Mouse (Mus musculus): ENCODE data around the gene Entpd8. TPM values are rescaled to one million over a fixed set of nuclear protein-coding genes. Genes with fewer than 3 reads are reported as not detected.

The Entpd8 gene
- polyA plus RNA-seq, 1 experiment from 2014 or later: 0.27 TPM

DNA sequence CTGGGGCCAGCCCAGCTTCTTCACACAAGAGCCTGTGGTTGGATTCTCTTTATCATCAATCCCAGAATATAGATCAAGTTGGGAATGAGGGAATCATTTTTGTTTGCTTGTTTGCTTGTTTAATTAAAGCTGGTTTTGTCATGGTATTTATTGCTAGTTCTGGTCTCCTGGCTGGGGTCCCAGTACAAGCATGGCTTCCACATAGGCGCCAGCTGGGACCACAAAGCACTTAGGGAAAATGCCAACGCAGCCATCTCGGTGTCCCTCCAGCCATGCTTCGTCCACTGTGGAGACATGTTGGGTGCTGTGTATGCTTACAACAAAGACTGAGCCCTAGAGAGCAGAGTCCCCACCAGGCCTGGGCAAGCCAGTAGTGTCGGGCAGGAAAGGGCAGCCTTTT lies 5.5 kb downstream of the Entpd8 start:
- Histone ChIP-seq H3K27ac (ENCODE audit: low read depth, low read length) (no peak overlapping the region), H3K27me3 (ENCODE audit: control insufficient read depth, insufficient read depth, low read length) (no peaks in the 10 kb centered on the region), H3K9ac (replicated peaks; ENCODE audit: low read depth, low read length) (no peak overlapping the region), H3K4me3 (ENCODE audit: low read depth, low read length) (no peak overlapping the region), H3K36me3 (ENCODE audit: control insufficient read depth, insufficient read depth, low read length) (no peaks in the 10 kb centered on the region), H3K4me2 (ENCODE audit: low read depth, low read length) (no peak overlapping the region), H3K4me1 (ENCODE audit: control insufficient read depth, insufficient read depth, low read length) (no peaks in the 10 kb centered on the region), H3K9me3 (ENCODE audit: control insufficient read depth, low read length) (no peaks in the 10 kb centered on the region)
- 82% methylated on average over 5 of the region's 5 CpGs for WGBS
- no peak for ATAC-seq (ENCODE audit: low read depth)

DNA sequence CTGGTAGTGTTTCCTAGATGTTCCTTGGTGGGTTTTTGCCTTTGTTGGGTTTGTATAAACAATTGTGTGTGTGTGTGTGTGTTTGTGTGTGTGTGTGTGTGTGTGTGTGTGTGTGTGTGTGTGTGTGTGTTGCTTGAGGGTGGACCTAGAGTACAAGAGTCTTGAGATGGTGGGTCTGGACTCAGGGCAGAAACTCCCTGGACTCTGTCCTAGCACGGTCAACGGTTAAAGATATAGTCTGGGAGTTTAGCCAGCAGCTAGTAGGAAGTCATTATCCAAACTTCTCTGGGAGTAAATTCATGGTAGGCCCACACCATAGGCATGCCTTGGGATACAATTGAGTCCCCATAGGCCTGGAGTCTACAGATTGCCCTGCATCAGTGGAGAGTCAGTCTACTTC lies 7.7 kb downstream of the Entpd8 start:
- Histone ChIP-seq H3K36me3 (ENCODE audit: control insufficient read depth, insufficient read depth, low read length) (no peaks in the 10 kb centered on the region), H3K4me1 (ENCODE audit: control insufficient read depth, insufficient read depth, low read length) (no peaks in the 10 kb centered on the region), H3K27ac (ENCODE audit: low read depth, low read length) (no peak overlapping the region), H3K9me3 (ENCODE audit: control insufficient read depth, low read length) (no peaks in the 10 kb centered on the region), H3K4me2 (ENCODE audit: low read depth, low read length) (no peak overlapping the region), H3K4me3 (ENCODE audit: low read depth, low read length) (no peak overlapping the region), H3K27me3 (ENCODE audit: control insufficient read depth, insufficient read depth, low read length) (no peaks in the 10 kb centered on the region), H3K9ac (replicated peaks; ENCODE audit: low read depth, low read length) (no peak overlapping the region)
- 95% methylated on average over 2 of the region's 2 CpGs for WGBS
- ATAC-seq (ENCODE audit: low read depth): no peak

- H3K36me3 ChIP-seq (ENCODE audit: control insufficient read depth, insufficient read depth, low read length): no peaks in the 10 kb centered on the region
- no peak for ATAC-seq (ENCODE audit: low read depth)
- no peaks in the 10 kb centered on the region for H3K27me3 ChIP-seq (ENCODE audit: control insufficient read depth, insufficient read depth, low read length)
- no peaks in the 10 kb centered on the region for H3K4me1 ChIP-seq (ENCODE audit: control insufficient read depth, insufficient read depth, low read length)
- 95% methylated on average over 3 of the region's 3 CpGs for WGBS
- no peak overlapping the region for H3K4me2 ChIP-seq (ENCODE audit: low read depth, low read length)
- no peak overlapping the region for H3K4me3 ChIP-seq (ENCODE audit: low read depth, low read length)
- no peaks in the 10 kb centered on the region for H3K9me3 ChIP-seq (ENCODE audit: control insufficient read depth, low read length)
- no peak overlapping the region for H3K27ac ChIP-seq (ENCODE audit: low read depth, low read length)
- H3K9ac ChIP-seq (replicated peaks; ENCODE audit: low read depth, low read length): no peak overlapping the region
Observed at GRCm38 (mm10) chr2:25088636-25089035, 8.5 kb downstream of the Entpd8 start.

DNA sequence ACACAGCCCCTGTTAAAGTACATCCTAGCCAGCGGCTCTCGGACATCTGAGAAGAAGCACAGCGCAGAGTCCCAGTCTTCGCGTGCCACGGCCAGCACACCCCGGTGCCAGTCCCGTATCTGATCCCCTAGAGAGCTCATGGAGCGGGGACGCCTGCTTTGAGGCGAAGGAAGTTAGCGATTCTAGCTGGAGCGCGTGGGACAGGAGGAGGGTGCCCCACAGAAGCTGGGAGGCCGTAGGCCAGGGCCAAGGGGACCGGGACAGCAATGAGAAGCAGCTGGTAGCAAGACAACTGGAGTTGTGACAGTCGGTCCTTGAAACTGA lies 14.6 kb downstream of the Entpd8 start:
- Histone ChIP-seq H3K9ac (replicated peaks; ENCODE audit: low read depth, low read length) (no peak overlapping the region), H3K9me3 (ENCODE audit: control insufficient read depth, low read length) (no peaks in the 10 kb centered on the region), H3K4me1 (ENCODE audit: control insufficient read depth, insufficient read depth, low read length) (0 out of 2 replicates have a peak, but pooled peaks cover 2% of the 10 kb centered on the region), H3K4me2 (ENCODE audit: low read depth, low read length) (no peak overlapping the region), H3K27ac (ENCODE audit: low read depth, low read length) (no peak overlapping the region), H3K27me3 (ENCODE audit: control insufficient read depth, insufficient read depth, low read length) (no peaks in the 10 kb centered on the region), H3K36me3 (ENCODE audit: control insufficient read depth, insufficient read depth, low read length) (no peaks in the 10 kb centered on the region), H3K4me3 (ENCODE audit: low read depth, low read length) (no peak overlapping the region)
- WGBS: 37% methylated on average over 17 of the region's 17 CpGs
- ATAC-seq (ENCODE audit: low read depth): no peak

DNA sequence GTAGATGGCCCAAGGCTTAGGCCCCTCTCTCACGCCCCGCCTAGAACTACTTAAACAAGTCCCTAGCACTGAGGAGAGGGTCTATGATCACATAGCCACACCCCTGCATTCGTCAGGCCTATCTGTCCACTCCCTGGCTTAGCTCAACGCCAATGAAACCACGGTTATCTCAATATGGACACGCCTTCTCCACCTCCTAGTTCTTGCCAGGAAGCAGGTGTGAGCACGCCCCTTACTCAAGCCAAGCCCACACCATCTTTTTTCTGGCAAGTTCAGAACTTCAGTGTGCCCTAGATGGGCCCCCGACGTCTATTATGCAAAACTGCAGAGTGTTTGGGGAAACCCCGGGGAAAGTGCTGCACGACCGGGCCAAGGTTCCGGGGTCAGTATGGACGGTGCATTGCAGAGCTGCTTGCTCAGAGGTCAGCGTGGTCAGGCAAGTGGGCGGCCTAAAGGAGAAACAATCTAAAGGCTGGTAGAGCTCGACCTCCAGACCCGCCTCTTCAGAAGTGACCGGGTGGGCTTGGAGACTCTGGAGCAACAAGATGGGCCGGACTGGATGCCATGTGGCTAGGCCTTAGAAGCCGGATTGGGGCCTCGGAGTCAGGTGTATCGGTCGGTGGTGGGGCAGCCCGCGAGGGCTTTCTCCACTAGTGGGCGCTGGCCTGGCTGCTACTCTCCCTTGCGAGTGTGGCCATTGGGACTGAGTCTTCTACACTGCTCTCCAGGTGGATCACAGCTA lies 15.2 kb downstream of the Entpd8 start, which contains the start of gene Noxa1:
Gene Noxa1, minus strand, starts transcription at position 41 of the 742 bp plus-strand sequence.
- H3K9ac ChIP-seq (replicated peaks; ENCODE audit: low read depth, low read length): no peak within 1 kb of the TSS
- WGBS: 50% methylated on average over 28 of the region's 28 CpGs
- H3K9me3 ChIP-seq (ENCODE audit: control insufficient read depth, low read length): no peaks in the 10 kb centered on the region
- H3K27ac ChIP-seq (ENCODE audit: low read depth, low read length): no peak within 1 kb of the TSS
- 0 out of 2 replicates have a peak, but pooled peaks cover 2% of the 10 kb centered on the region for H3K4me1 ChIP-seq (ENCODE audit: control insufficient read depth, insufficient read depth, low read length)
- H3K4me3 ChIP-seq (ENCODE audit: low read depth, low read length): no peak within 1 kb of the TSS
- H3K36me3 ChIP-seq (ENCODE audit: control insufficient read depth, insufficient read depth, low read length): no peaks in the 10 kb centered on the region
- H3K27me3 ChIP-seq (ENCODE audit: control insufficient read depth, insufficient read depth, low read length): no peaks in the 10 kb centered on the region
- ATAC-seq (ENCODE audit: low read depth): no peak
- H3K4me2 ChIP-seq (ENCODE audit: low read depth, low read length): no peak within 1 kb of the TSS

- no peak for ATAC-seq (ENCODE audit: low read depth)
- Histone ChIP-seq H3K4me1 (ENCODE audit: control insufficient read depth, insufficient read depth, low read length) (0 out of 2 replicates have a peak, but pooled peaks cover 2% of the 10 kb centered on the region), H3K27me3 (ENCODE audit: control insufficient read depth, insufficient read depth, low read length) (no peaks in the 10 kb centered on the region), H3K4me3 (ENCODE audit: low read depth, low read length) (no peak overlapping the region), H3K4me2 (ENCODE audit: low read depth, low read length) (no peak overlapping the region), H3K27ac (ENCODE audit: low read depth, low read length) (no peak overlapping the region), H3K9ac (replicated peaks; ENCODE audit: low read depth, low read length) (no peak overlapping the region), H3K36me3 (ENCODE audit: control insufficient read depth, insufficient read depth, low read length) (no peaks in the 10 kb centered on the region), H3K9me3 (ENCODE audit: control insufficient read depth, low read length) (no peaks in the 10 kb centered on the region)
- WGBS: 89% methylated on average over 3 of the region's 3 CpGs
Observed at GRCm38 (mm10) chr2:25098005-25098615, 18.0 kb downstream of the Entpd8 start.

DNA sequence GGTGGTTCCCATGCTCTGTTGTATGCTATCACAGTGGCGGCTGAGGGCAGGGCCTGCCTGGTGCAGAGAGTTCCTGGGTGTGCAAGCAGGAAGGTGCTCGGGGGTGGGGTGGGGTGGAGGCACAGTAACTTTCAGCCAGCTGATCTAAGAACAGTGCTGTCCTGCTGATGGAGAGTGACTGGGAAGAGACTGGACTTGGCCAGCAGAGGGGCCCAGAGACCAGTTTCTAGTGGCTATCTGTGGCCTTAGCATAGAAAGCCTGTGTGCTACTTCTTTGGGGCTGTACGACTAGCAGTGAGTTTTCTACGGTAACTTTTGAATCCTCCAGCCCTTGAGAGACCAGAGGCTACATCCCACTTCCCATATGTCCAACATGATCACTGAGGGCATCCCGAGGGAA lies 18.9 kb downstream of the Entpd8 start:
- peak; percentile 66; the same call in 1 of the 2 replicates for ATAC-seq (ENCODE audit: low read depth)

DNA sequence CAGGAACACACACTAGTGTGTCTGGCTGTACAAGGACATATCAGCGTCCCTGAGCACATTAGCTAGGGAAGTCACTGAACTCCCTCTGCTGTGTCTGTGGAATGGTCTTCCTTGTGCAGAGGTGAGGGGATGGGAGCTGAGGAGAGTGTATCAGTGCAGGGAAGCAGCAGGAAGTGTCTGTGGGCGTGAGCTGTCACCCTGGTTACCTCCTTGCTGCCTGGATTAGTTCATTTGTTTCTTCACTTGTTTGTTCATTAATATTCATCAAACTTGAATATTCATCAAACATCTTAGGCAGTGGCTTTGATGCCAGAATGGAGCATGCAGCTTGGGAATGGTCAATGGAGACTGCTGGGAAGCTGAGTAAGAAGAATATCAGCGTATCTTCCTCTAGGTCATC lies 19.6 kb downstream of the Entpd8 start:
- H3K27me3 ChIP-seq (ENCODE audit: control insufficient read depth, insufficient read depth, low read length): no peaks in the 10 kb centered on the region
- H3K36me3 ChIP-seq (ENCODE audit: control insufficient read depth, insufficient read depth, low read length): no peaks in the 10 kb centered on the region
- no peak overlapping the region for H3K9ac ChIP-seq (replicated peaks; ENCODE audit: low read depth, low read length)

More for the DNA sequence above, 18.9 kb downstream of the Entpd8 start:
- H3K9ac ChIP-seq (replicated peaks; ENCODE audit: low read depth, low read length): no peak overlapping the region
- H3K36me3 ChIP-seq (ENCODE audit: control insufficient read depth, insufficient read depth, low read length): no peaks in the 10 kb centered on the region
- H3K9me3 ChIP-seq (ENCODE audit: control insufficient read depth, low read length): no peaks in the 10 kb centered on the region
- WGBS: 46% methylated on average over 5 of the region's 5 CpGs
- H3K4me1 ChIP-seq (ENCODE audit: control insufficient read depth, insufficient read depth, low read length): 0 out of 2 replicates have a peak, but pooled peaks cover 2% of the 10 kb centered on the region
- no peaks in the 10 kb centered on the region for H3K27me3 ChIP-seq (ENCODE audit: control insufficient read depth, insufficient read depth, low read length)
- no peak overlapping the region for H3K27ac ChIP-seq (ENCODE audit: low read depth, low read length)
- H3K4me3 ChIP-seq (ENCODE audit: low read depth, low read length): no peak overlapping the region
- no peak overlapping the region for H3K4me2 ChIP-seq (ENCODE audit: low read depth, low read length)

GRCm38 (mm10) chr2:25104122-25104521 lies 24.0 kb downstream of the Entpd8 start:
- Histone ChIP-seq H3K4me2 (ENCODE audit: low read depth, low read length) (no peak overlapping the region), H3K4me1 (ENCODE audit: control insufficient read depth, insufficient read depth, low read length) (0 out of 2 replicates have a peak, but pooled peaks cover 1% of the 10 kb centered on the region), H3K4me3 (ENCODE audit: low read depth, low read length) (no peak overlapping the region), H3K27ac (ENCODE audit: low read depth, low read length) (no peak overlapping the region), H3K27me3 (ENCODE audit: control insufficient read depth, insufficient read depth, low read length) (no peaks in the 10 kb centered on the region), H3K9ac (replicated peaks; ENCODE audit: low read depth, low read length) (no peak overlapping the region), H3K36me3 (ENCODE audit: control insufficient read depth, insufficient read depth, low read length) (no peaks in the 10 kb centered on the region), H3K9me3 (ENCODE audit: control insufficient read depth, low read length) (no peaks in the 10 kb centered on the region)
- ATAC-seq (ENCODE audit: low read depth): no peak
- 73% methylated on average over 2 of the region's 2 CpGs for WGBS

More for the DNA sequence above, 19.6 kb downstream of the Entpd8 start:
- no peak overlapping the region for H3K4me2 ChIP-seq (ENCODE audit: low read depth, low read length)
- H3K9me3 ChIP-seq (ENCODE audit: control insufficient read depth, low read length): no peaks in the 10 kb centered on the region
- WGBS: 45% methylated on average over 3 of the region's 3 CpGs
- H3K4me1 ChIP-seq (ENCODE audit: control insufficient read depth, insufficient read depth, low read length): 0 out of 2 replicates have a peak, but pooled peaks cover 2% of the 10 kb centered on the region
- ATAC-seq (ENCODE audit: low read depth): no peak
- H3K4me3 ChIP-seq (ENCODE audit: low read depth, low read length): no peak overlapping the region
- no peak overlapping the region for H3K27ac ChIP-seq (ENCODE audit: low read depth, low read length)
